Mouse (Mus musculus) left cerebral cortex, postnatal 10 days (tissue): ENCODE measurements at regions not wholly inside any gene's neighbourhood (a gene's known extent, or its start where the extent isn't known, plus 50 kb on each side); places are given as distances from the start of the nearest gene placed in this dataset.

Source experiments
- DNase-seq, 2 experiments: peaks; one replicate each; pipeline ENCODE4 v3.0.0; 2021 to 2022; ENCODE audit warnings: low spot score in 2 of 2, mixed read lengths in 1 of 2; ENCODE audit errors: extremely low spot score in 1 of 2
- intact Hi-C: fragments of 180-260 bp; cut with DNase I; formaldehyde crosslinking; loops from one replicate; pipeline ENCODE4 v1.15.1; 2025

GRCm38 (mm10) chr2:51566554-51567246, 60.6 kb upstream of the Tas2r134 start:
- no peak for DNase-seq
- intact Hi-C loops, result no loop called here

- no peak for DNase-seq
- intact Hi-C loops, result no loop called here
These were observed 63.4 kb upstream of the Tas2r134 start for GRCm38 (mm10) chr2:51563881-51564280.

GRCm38 (mm10) chr2:51563240-51563639, 64.1 kb upstream of the Tas2r134 start:
- intact Hi-C loops, result no loop called here
- DNase-seq, result no peak

GRCm38 (mm10) chr2:51550863-51551262, 76.4 kb upstream of the Tas2r134 start:
- peak in 1 of 2 experiments; percentile 5 for DNase-seq
- intact Hi-C loops, result no loop called here

- no peak for DNase-seq
- intact Hi-C loops, result no loop called here
These were observed 78.2 kb upstream of the Tas2r134 start for GRCm38 (mm10) chr2:51549125-51549524.

GRCm38 (mm10) chr2:51546181-51546580, 81.1 kb upstream of the Tas2r134 start:
- intact Hi-C loops, result no loop called here
- no peak for DNase-seq

GRCm38 (mm10) chr2:51543949-51544348, 83.4 kb upstream of the Tas2r134 start:
- DNase-seq, result no peak
- intact Hi-C loops, result no loop called here

- intact Hi-C loops, result no loop called here
- DNase-seq, result peak in 1 of 2 experiments; percentile 29
These were observed 85.0 kb upstream of the Tas2r134 start for GRCm38 (mm10) chr2:51542272-51542671.

GRCm38 (mm10) chr2:51532709-51533414, 94.4 kb upstream of the Tas2r134 start:
- intact Hi-C loops, result no loop called here

GRCm38 (mm10) chr2:51531106-51531839, 96.0 kb upstream of the Tas2r134 start:
- intact Hi-C loops, result no loop called here
- no peak for DNase-seq

More at GRCm38 (mm10) chr2:51532709-51533414, 94.4 kb upstream of the Tas2r134 start:
- DNase-seq, result no peak

- intact Hi-C loops, result no loop called here
- DNase-seq, result no peak
These were observed 104.5 kb upstream of the Tas2r134 start for GRCm38 (mm10) chr2:51522766-51523165.

- DNase-seq, result no peak
- intact Hi-C loops, result no loop called here
These were observed 117.9 kb upstream of the Tas2r134 start for GRCm38 (mm10) chr2:51509220-51510011.

- intact Hi-C loops, result no loop called here
- DNase-seq, result no peak
These were observed 129.4 kb upstream of the Tas2r134 start for GRCm38 (mm10) chr2:51497896-51498295.

- intact Hi-C loops, result no loop called here
- no peak for DNase-seq
These were observed 153.6 kb upstream of the Tas2r134 start for GRCm38 (mm10) chr2:51473753-51474152.

GRCm38 (mm10) chr2:51467027-51467694, 160.2 kb upstream of the Tas2r134 start:
- no peak for DNase-seq
- intact Hi-C loops, result no loop called here

GRCm38 (mm10) chr2:51466003-51466402, 161.3 kb upstream of the Tas2r134 start:
- intact Hi-C loops, result no loop called here
- no peak for DNase-seq

- DNase-seq, result no peak
- intact Hi-C loops, result no loop called here
These were observed 161.7 kb upstream of the Tas2r134 start for GRCm38 (mm10) chr2:51465576-51465975.

GRCm38 (mm10) chr2:51464356-51464755, 163.0 kb upstream of the Tas2r134 start:
- intact Hi-C loops, result no loop called here
- no peak for DNase-seq
